Mouse (Mus musculus) embryonic facial prominence, embryonic 14.5 days (tissue): ENCODE measurements at regions not wholly inside any gene's neighbourhood (a gene's known extent, or its start where the extent isn't known, plus 50 kb on each side); places are given as distances from the start of the nearest gene placed in this dataset.

Source experiments
- ATAC-seq: fragments of 200-750 bp; cut with Nextera tagmentation; 2 replicates; pipeline ENCODE4 v1.8.0; 2017; ENCODE audit warnings: low read depth, moderate number of reproducible peaks, moderate TSS enrichment
- DNase-seq: peaks from one replicate; pipeline ENCODE4 v3.0.0-alpha.2; 2015; ENCODE audit warnings: low spot score
- H3K27ac ChIP-seq: fragments of 300-500 bp; sonication (generic); replicated peaks from 2 replicates; pipeline ENCODE4 v1.5.1; 2014; ENCODE audit warnings: low read depth, mild to moderate bottlenecking, low read length, moderate library complexity
- H3K27me3 ChIP-seq: fragments of 300-500 bp; sonication (generic); replicated peaks from 2 replicates; pipeline ENCODE4 v1.6.1; 2014; ENCODE audit warnings: low read length; ENCODE audit not compliant: control insufficient read depth, insufficient read depth
- H3K36me3 ChIP-seq: fragments of 300-500 bp; sonication (generic); 2 replicates; pipeline ENCODE4 v1.6.1; 2014; ENCODE audit warnings: low read length, mixed read lengths; ENCODE audit not compliant: control insufficient read depth, insufficient read depth
- H3K4me1 ChIP-seq: fragments of 300-500 bp; sonication (generic); 2 replicates; pipeline ENCODE4 v1.6.1; 2014; ENCODE audit warnings: antibody characterized with exemption, low read length; ENCODE audit not compliant: control insufficient read depth, insufficient read depth
- H3K4me2 ChIP-seq: fragments of 300-500 bp; sonication (generic); 2 replicates; pipeline ENCODE4 v1.6.1; 2014; ENCODE audit warnings: low read depth, mild to moderate bottlenecking, low read length, moderate library complexity, mixed read lengths
- H3K4me3 ChIP-seq: fragments of 300-500 bp; sonication (generic); 2 replicates; pipeline ENCODE4 v1.5.1; 2014; ENCODE audit warnings: low read depth, mild to moderate bottlenecking, low read length
- H3K9ac ChIP-seq: fragments of 300-500 bp; sonication (generic); 2 replicates; pipeline ENCODE4 v1.6.1; 2014; ENCODE audit warnings: low read depth, mild to moderate bottlenecking, low read length, moderate library complexity, mixed read lengths
- H3K9me3 ChIP-seq: fragments of 300-500 bp; sonication (generic); 2 replicates; pipeline ENCODE4 v1.6.1; 2016; ENCODE audit warnings: low read length; ENCODE audit not compliant: control insufficient read depth
- WGBS: fragments of 180-500 bp; shearing (Covaris S2); extraction: QIAGEN DNeasy Blood & Tissue Kit; methylation state at CpG from one replicate; pipeline ENCODE4 v1.1.7; 2014; 5-methylcytosine and 5-hydroxymethylcytosine counted together

GRCm38 (mm10) chr11:79747801-79748200, 156.8 kb downstream of the Rab11fip4 start:
- H3K9me3 ChIP-seq = no peaks in the 10 kb centered on the region
- no peak overlapping the region for H3K4me2 ChIP-seq
- 63% methylated on average over 6 of the region's 6 CpGs for WGBS
- no peaks in the 10 kb centered on the region for H3K4me1 ChIP-seq
- DNase-seq (no peak), ATAC-seq (no peak)
- H3K27me3 ChIP-seq = no peaks in the 10 kb centered on the region
- no peaks in the 10 kb centered on the region for H3K36me3 ChIP-seq
- no peak overlapping the region for H3K4me3 ChIP-seq
- H3K27ac ChIP-seq = no peak overlapping the region
- H3K9ac ChIP-seq = no peak overlapping the region
